Mouse (Mus musculus): ENCODE results near the gene Hspa1b.

DNA sequence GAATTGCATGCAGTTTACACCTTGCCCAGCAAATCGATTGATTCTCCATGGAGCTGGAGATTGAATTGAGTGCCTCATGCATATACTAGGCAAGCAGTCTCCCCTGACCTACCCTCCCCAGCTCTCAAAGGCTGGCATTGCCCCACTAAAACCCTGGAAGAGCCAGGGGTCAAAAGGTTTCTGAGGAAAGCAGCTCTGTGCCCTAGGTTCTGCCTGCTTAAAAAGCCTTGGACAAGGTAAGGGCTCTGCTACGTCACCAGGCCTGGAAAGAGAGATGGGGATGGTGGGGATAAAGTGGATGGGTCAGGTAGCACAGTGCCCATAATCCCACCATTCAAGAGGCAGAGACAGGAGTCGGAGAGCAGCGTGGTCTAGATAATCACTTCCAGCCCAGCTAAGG lies 4.2 kb downstream of the Hspa1b start:
- TF ChIP-seq CTCF (IDR thresholded peaks at IDR 0.05; ENCODE audit: low read depth): no peak
- TF ChIP-seq EP300 (optimal IDR thresholded peaks at IDR 0.05): no peak
